Mouse (Mus musculus): ENCODE results near the gene Klc4.

DNA sequence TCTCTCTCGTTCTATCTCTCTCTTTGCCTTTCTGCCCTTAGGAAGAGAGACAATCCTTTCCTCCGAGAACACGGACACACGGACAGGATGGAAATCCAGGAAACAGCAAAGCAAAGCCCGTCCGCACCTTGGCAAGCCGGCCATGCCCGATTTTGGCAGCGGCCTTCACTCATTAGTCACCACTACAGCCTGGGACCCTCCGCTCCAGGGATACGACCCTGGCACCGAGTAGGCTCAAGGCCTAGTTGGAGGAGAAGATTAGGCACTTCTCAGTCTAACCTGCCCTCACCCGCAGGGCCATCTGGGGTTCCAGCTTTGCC is 17.4 kb downstream of the Klc4 start:
- TF ChIP-seq RAD21 (IDR thresholded peaks at IDR 0.05; ENCODE audit: low read depth, low read length): no peak
- no peak for TF ChIP-seq E2F4 (IDR thresholded peaks at IDR 0.05; ENCODE audit: borderline replicate concordance, low read depth, low read length)
- TF ChIP-seq POLR2A (IDR thresholded peaks at IDR 0.05; ENCODE audit: control insufficient read depth in 1 of 2, insufficient read depth in 1 of 2, low read depth in 1 of 2, low read length in 2 of 2, poor library complexity in 1 of 2): no peak
- no peak for TF ChIP-seq ZKSCAN1 (IDR thresholded peaks at IDR 0.05; ENCODE audit: low read depth, low read length)
- TF ChIP-seq MAFK (IDR thresholded peaks at IDR 0.05; ENCODE audit: borderline replicate concordance, low read depth, low read length): no peak
- TF ChIP-seq RCOR1 (IDR thresholded peaks at IDR 0.05; ENCODE audit: low read depth, low read length): no peak
- TF ChIP-seq MAX (IDR thresholded peaks at IDR 0.05; ENCODE audit: low read length): no peak
- TF ChIP-seq TCF12 (IDR thresholded peaks at IDR 0.05; ENCODE audit: low read depth, low read length): no peak
- no peak for TF ChIP-seq SIN3A (IDR thresholded peaks at IDR 0.05; ENCODE audit: low read length)
- TF ChIP-seq CTCF (IDR thresholded peaks at IDR 0.05 in 2 of 3, conservative IDR thresholded peaks at IDR 0.05 in 1 of 3; ENCODE audit: control insufficient read depth in 1 of 3, insufficient read depth in 1 of 3, low read depth in 2 of 3, low read length in 3 of 3, poor library complexity in 1 of 3, severe bottlenecking in 1 of 3): no peak
